Mouse (Mus musculus) megakaryocyte, embryonic 14.5 days (primary cell): Measurements from ENCODE around the gene Atg2a.

Source experiments
- FLI1 ChIP-seq: IDR thresholded peaks from 2 replicates; pipeline ENCODE4 v1.6.1; 2012; ENCODE audit warnings: low read length, inconsistent platforms, mixed read lengths
- GATA1 ChIP-seq: IDR thresholded peaks from 3 replicates; pipeline ENCODE4 v1.6.1; 2012; ENCODE audit warnings: mixed read lengths, low read length, inconsistent platforms, borderline replicate concordance

- TF ChIP-seq GATA1 (no peak), FLI1 (no peak)
Measured at GRCm38 (mm10) chr19:6268670-6269132, 27.2 kb downstream of the Atg2a start.
